ENCODE assay signal across 25 mouse cellular contexts in the genomic region with DNA sequence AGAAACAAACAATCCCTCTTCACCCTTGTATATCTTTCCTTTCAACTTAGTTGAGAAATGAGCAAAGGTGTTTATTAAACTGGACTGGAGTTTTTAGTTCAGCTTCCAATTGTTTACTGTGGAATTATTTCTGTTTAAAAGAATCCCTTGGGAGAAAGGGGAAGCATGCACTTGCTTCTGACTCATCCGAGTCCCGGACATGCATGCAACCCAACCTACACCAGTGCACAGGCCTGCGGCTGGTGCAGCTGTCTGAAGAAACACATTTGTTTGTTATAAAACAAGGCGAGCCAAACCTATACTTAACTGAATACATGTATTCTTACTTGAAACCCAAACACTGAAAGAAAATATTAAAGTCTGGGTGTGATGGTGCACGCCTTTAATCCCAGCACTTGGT.
DNase-seq lines count a peak whose midpoint lies in the region; ATAC-seq and TF ChIP-seq lines count a peak whose summit lies in the region.
"Had no signal": no experiment of that assay in that cellular context is flagged by ENCODE, and none has a peak within 500 bp of the region (broad histone marks: within the 10 kb centered on the region; RNA-seq: fewer than 3 reads in every experiment).

No protein-coding gene starts in this region.

- H3K4me2 ChIP-seq in hindbrain, postnatal 0 days (ENCODE audit: low read depth, low read length) = no peak overlapping the region
- H3K4me2 ChIP-seq in embryonic facial prominence, embryonic 15.5 days (replicated peaks) = no peak overlapping the region
- peak overlapping the region; percentile 82 for H3K4me2 ChIP-seq in myocyte (ENCODE audit: low read depth)
- no peak overlapping the region for H3K4me2 ChIP-seq in midbrain, embryonic 15.5 days
- H3K4me2 ChIP-seq: heart, embryonic 15.5 days; hindbrain, embryonic 12.5 days; kidney, embryonic 15.5 days; limb, embryonic 15.5 days; midbrain, embryonic 13.5 days; neural tube, embryonic 15.5 days had no signal

- ATAC-seq in hindbrain, postnatal 0 days = no peak
- ATAC-seq in embryonic facial prominence, embryonic 15.5 days (ENCODE audit: insufficient number of reproducible peaks, low FRiP score, low TSS enrichment, low read depth) = no peak
- ATAC-seq in midbrain, embryonic 15.5 days (replicated peaks) = no peak
- ATAC-seq: midbrain, embryonic 13.5 days had no signal

- H3K9ac ChIP-seq in hindbrain, postnatal 0 days (replicated peaks; ENCODE audit: low read length) = no peak overlapping the region
- H3K9ac ChIP-seq in embryonic facial prominence, embryonic 15.5 days = no peak overlapping the region
- no peak overlapping the region for H3K9ac ChIP-seq in midbrain, embryonic 15.5 days
- H3K9ac ChIP-seq: heart, embryonic 15.5 days; hindbrain, embryonic 12.5 days; kidney, embryonic 15.5 days; limb, embryonic 15.5 days; liver, embryonic 14.5 days; midbrain, embryonic 13.5 days; neural tube, embryonic 15.5 days had no signal

- H3K4me1 ChIP-seq in hindbrain, embryonic 10.5 days (replicated peaks) = peaks cover 19% of the 10 kb centered on the region
- H3K4me1 ChIP-seq in hindbrain, postnatal 0 days (ENCODE audit: insufficient read depth, low read length) = peaks cover 4% of the 10 kb centered on the region; the same call in 1 of the 2 replicates
- peaks cover 32% of the 10 kb centered on the region for H3K4me1 ChIP-seq in embryonic facial prominence, embryonic 15.5 days
- peaks cover 11% of the 10 kb centered on the region; the same call in 1 of the 2 replicates for H3K4me1 ChIP-seq in midbrain, embryonic 15.5 days

- no peak overlapping the region for H3K4me3 ChIP-seq in hindbrain, embryonic 10.5 days
- no peak overlapping the region for H3K4me3 ChIP-seq in hindbrain, postnatal 0 days (ENCODE audit: low read length)
- H3K4me3 ChIP-seq in C2C12 (ENCODE audit: insufficient read depth, poor library complexity, severe bottlenecking) = no peak overlapping the region
- no peak overlapping the region for H3K4me3 ChIP-seq in embryonic facial prominence, embryonic 15.5 days (replicated peaks)
- no peak overlapping the region for H3K4me3 ChIP-seq in myocyte
- no peak overlapping the region for H3K4me3 ChIP-seq in midbrain, embryonic 15.5 days
- H3K4me3 ChIP-seq: heart, adult 2 months; heart, embryonic 15.5 days; hindbrain, embryonic 12.5 days; kidney, embryonic 15.5 days; layer of hippocampus, adult 2 months; limb, embryonic 15.5 days; midbrain, embryonic 13.5 days; neural tube, embryonic 15.5 days had no signal

- 86% methylated on average over 5 of the region's 5 CpGs for WGBS in hindbrain, embryonic 10.5 days
- 77% methylated on average over 5 of the region's 5 CpGs for WGBS in hindbrain, postnatal 0 days
- 48% methylated on average over 5 of the region's 5 CpGs for WGBS in embryonic facial prominence, embryonic 15.5 days
- WGBS in midbrain, embryonic 15.5 days = 76% methylated on average over 5 of the region's 5 CpGs

- TF ChIP-seq CTCF in hindbrain, postnatal 0 days (IDR thresholded peaks at IDR 0.05; ENCODE audit: low read depth) = no peak
- no peak for TF ChIP-seq CTCF in C2C12 (IDR thresholded peaks at IDR 0.05; ENCODE audit: control insufficient read depth, insufficient read depth, insufficient read length)

- peaks cover 1% of the 10 kb centered on the region for H3K79me3 ChIP-seq in C2C12 (ENCODE audit: low read depth)

- no peak for TF ChIP-seq POLR2A in myocyte (IDR thresholded peaks at IDR 0.05; ENCODE audit: insufficient read length, low read depth)

- no peaks in the 10 kb centered on the region for H3K9me3 ChIP-seq in hindbrain, embryonic 10.5 days
- H3K9me3 ChIP-seq in hindbrain, postnatal 0 days (ENCODE audit: low read length) = no peaks in the 10 kb centered on the region
- H3K9me3 ChIP-seq in embryonic facial prominence, embryonic 15.5 days (replicated peaks) = no peaks in the 10 kb centered on the region
- H3K9me3 ChIP-seq in midbrain, embryonic 15.5 days = no peaks in the 10 kb centered on the region
- H3K9me3 ChIP-seq: G1E; heart, embryonic 15.5 days; hindbrain, embryonic 12.5 days; kidney, embryonic 15.5 days; limb, embryonic 15.5 days; midbrain, embryonic 13.5 days; neural tube, embryonic 15.5 days had no signal

- 0 out of 2 replicates have a peak overlapping the region, but pooled peaks have one; percentile 12 for H3K27ac ChIP-seq in hindbrain, embryonic 10.5 days
- no peak overlapping the region for H3K27ac ChIP-seq in hindbrain, postnatal 0 days
- H3K27ac ChIP-seq in embryonic facial prominence, embryonic 15.5 days (replicated peaks) = peak overlapping the region; percentile 28; the same call in 1 of the 2 replicates
- H3K27ac ChIP-seq in midbrain, embryonic 15.5 days = no peak overlapping the region
- H3K27ac ChIP-seq: heart, adult 2 months; heart, embryonic 15.5 days; hindbrain, embryonic 12.5 days; kidney, embryonic 15.5 days; layer of hippocampus, adult 2 months; limb, embryonic 15.5 days; liver, embryonic 14.5 days; macrophage; midbrain, embryonic 13.5 days; neural tube, embryonic 15.5 days had no signal

- H3ac ChIP-seq in C2C12 (ENCODE audit: control insufficient read depth, insufficient read length, low read depth) = no peak overlapping the region
- H3ac ChIP-seq in myocyte (ENCODE audit: control insufficient read depth, insufficient read length) = no peak overlapping the region

- no peaks in the 10 kb centered on the region for H3K27me3 ChIP-seq in hindbrain, embryonic 10.5 days (ENCODE audit: insufficient read depth, poor library complexity, severe bottlenecking)
- no peaks in the 10 kb centered on the region for H3K27me3 ChIP-seq in hindbrain, postnatal 0 days (ENCODE audit: insufficient read depth, low read length)
- H3K27me3 ChIP-seq in C2C12 (ENCODE audit: control insufficient read depth, insufficient read depth, insufficient read length) = no peaks in the 10 kb centered on the region
- no peaks in the 10 kb centered on the region for H3K27me3 ChIP-seq in embryonic facial prominence, embryonic 15.5 days
- H3K27me3 ChIP-seq in myocyte (ENCODE audit: control insufficient read depth, insufficient read depth, insufficient read length) = no peaks in the 10 kb centered on the region
- peaks cover 10% of the 10 kb centered on the region; the same call in 1 of the 2 replicates for H3K27me3 ChIP-seq in midbrain, embryonic 15.5 days (replicated peaks)
- H3K27me3 ChIP-seq: heart, embryonic 15.5 days; hindbrain, embryonic 12.5 days; kidney, embryonic 15.5 days; limb, embryonic 15.5 days; neural tube, embryonic 15.5 days had no signal

- H3K79me2 ChIP-seq in C2C12 (ENCODE audit: control insufficient read depth, insufficient read depth) = no peaks in the 10 kb centered on the region
- no peaks in the 10 kb centered on the region for H3K79me2 ChIP-seq in myocyte (ENCODE audit: control insufficient read depth, insufficient read depth)

- H3K36me3 ChIP-seq in hindbrain, embryonic 10.5 days = no peaks in the 10 kb centered on the region
- H3K36me3 ChIP-seq in hindbrain, postnatal 0 days (ENCODE audit: insufficient read depth, low read length) = no peaks in the 10 kb centered on the region
- no peaks in the 10 kb centered on the region for H3K36me3 ChIP-seq in C2C12 (ENCODE audit: control insufficient read depth, insufficient read depth)
- no peaks in the 10 kb centered on the region for H3K36me3 ChIP-seq in embryonic facial prominence, embryonic 15.5 days
- H3K36me3 ChIP-seq in myocyte (ENCODE audit: control insufficient read depth, insufficient read depth) = no peaks in the 10 kb centered on the region
- H3K36me3 ChIP-seq in midbrain, embryonic 15.5 days (replicated peaks) = no peaks in the 10 kb centered on the region
- H3K36me3 ChIP-seq: heart, embryonic 15.5 days; hindbrain, embryonic 12.5 days; kidney, embryonic 15.5 days; limb, embryonic 15.5 days; midbrain, embryonic 13.5 days; neural tube, embryonic 15.5 days had no signal

- DNase-seq in hindbrain, embryonic 10.5 days (ENCODE audit: low spot score) = no peak
- DNase-seq in hindbrain, postnatal 0 days (ENCODE audit: low spot score) = no peak
- no peak for DNase-seq in spleen, adult 18-20 months
- DNase-seq: adrenal gland, postnatal 25 days; cerebellum, adult 18-20 months; gastrocnemius, postnatal 25 days; heart, adult 2 months; kidney, adult 18-20 months; lung, adult 2 months; right cerebral cortex, postnatal 25 days; thymus, postnatal 25 days had no signal

TF ChIP-seq in C2C12, 6 proteins besides CTCF, POLR2A, EP300 and RAD21:
- TF ChIP-seq MYOG (IDR thresholded peaks at IDR 0.05; ENCODE audit: control insufficient read depth, extremely low read depth, insufficient read length) (no peak), MYOD1 (IDR thresholded peaks at IDR 0.05; ENCODE audit: control insufficient read depth, insufficient read length, low read depth) (peak; percentile 93), CEBPB (IDR thresholded peaks at IDR 0.05; ENCODE audit: low read depth) (peak; percentile 37), MAX (IDR thresholded peaks at IDR 0.05) (peak; percentile 92), FOSL1 (IDR thresholded peaks at IDR 0.05; ENCODE audit: insufficient read depth, low read length, poor library complexity, severe bottlenecking) (peak; percentile 75), USF1 (IDR thresholded peaks at IDR 0.05; ENCODE audit: low read depth) (no peak)

TF ChIP-seq in myocyte, 11 proteins besides CTCF, POLR2A, EP300 and RAD21:
- no peak for TF ChIP-seq POLR2AphosphoS2 (IDR thresholded peaks at IDR 0.05; ENCODE audit: insufficient read length, low read depth)
- peak; percentile 62; the same call in 1 of the 2 replicates for TF ChIP-seq CEBPB (IDR thresholded peaks at IDR 0.05; ENCODE audit: insufficient read depth, poor library complexity, severe bottlenecking)
- TF ChIP-seq E2F4 (IDR thresholded peaks at IDR 0.05; ENCODE audit: insufficient read depth) = no peak
- peak; percentile 81 for TF ChIP-seq TCF12 (IDR thresholded peaks at IDR 0.05; ENCODE audit: insufficient read depth, poor library complexity, severe bottlenecking)
- no peak for TF ChIP-seq SRF (IDR thresholded peaks at IDR 0.05; ENCODE audit: control insufficient read depth, insufficient read length, low read depth)
- TF ChIP-seq MAX (IDR thresholded peaks at IDR 0.05; ENCODE audit: low read depth) = no peak
- peak; percentile 71 for TF ChIP-seq TCF3 (IDR thresholded peaks at IDR 0.05; ENCODE audit: insufficient read length, low read depth)
- TF ChIP-seq MYOG (IDR thresholded peaks at IDR 0.05; ENCODE audit: control insufficient read depth in 1 of 3, insufficient read depth in 1 of 3, insufficient read length in 2 of 3, low read depth in 2 of 3) = peak; percentile 59 to 93 (median 80)
- no peak for TF ChIP-seq REST (IDR thresholded peaks at IDR 0.05; ENCODE audit: insufficient read depth, insufficient read length)
- TF ChIP-seq MYOD1 (IDR thresholded peaks at IDR 0.05; ENCODE audit: control insufficient read depth in 1 of 3, insufficient read length in 2 of 3, low read depth in 2 of 3) = peak in 2 of 3 experiments; percentile 86 to 92
- no peak for TF ChIP-seq USF1 (IDR thresholded peaks at IDR 0.05; ENCODE audit: low read depth)

Comparison
In these comparisons a context has a peak if more than half of its experiments do, and no peak if none do; other contexts are left out.
1. H3K27ac ChIP-seq: peak in hindbrain, embryonic 10.5 days (single experiment) and embryonic facial prominence, embryonic 15.5 days (single experiment); none in hindbrain, postnatal 0 days (single experiment) and midbrain, embryonic 15.5 days (single experiment).